Mouse (Mus musculus): ENCODE data around the gene Col24a1. TPM values are rescaled to one million over a fixed set of nuclear protein-coding genes. Genes with fewer than 3 reads are reported as not detected.

Col24a1 gene
- polyA plus RNA-seq, 1 experiment from 2014 or later: 0.62 TPM

GRCm38 (mm10) chr3:145478446-145478845, 186.2 kb downstream of the Col24a1 start:
- ATAC-seq (ENCODE audit: low FRiP score): no peak

GRCm38 (mm10) chr3:145490279-145490678, 198.0 kb downstream of the Col24a1 start:
- ATAC-seq (ENCODE audit: low FRiP score): no peak
- H3K4me1 ChIP-seq (replicated peaks): no peaks in the 10 kb centered on the region
- no peaks in the 10 kb centered on the region for H3K9me3 ChIP-seq
- no peak overlapping the region for H3K27ac ChIP-seq
- WGBS: 90% methylated on average over 1 of the region's 1 CpGs
- no peak overlapping the region for H3K4me3 ChIP-seq
- H3K4me2 ChIP-seq: no peak overlapping the region
- no peaks in the 10 kb centered on the region for H3K36me3 ChIP-seq
- H3K9ac ChIP-seq: no peak overlapping the region
- H3K27me3 ChIP-seq: no peaks in the 10 kb centered on the region

More at GRCm38 (mm10) chr3:145478446-145478845, 186.2 kb downstream of the Col24a1 start:
- no peaks in the 10 kb centered on the region for H3K4me1 ChIP-seq (replicated peaks)
- H3K9me3 ChIP-seq: no peaks in the 10 kb centered on the region
- H3K27ac ChIP-seq: no peak overlapping the region
- no peaks in the 10 kb centered on the region for H3K27me3 ChIP-seq
- H3K4me3 ChIP-seq: no peak overlapping the region
- 65% methylated on average over 5 of the region's 5 CpGs for WGBS
- H3K4me2 ChIP-seq: no peak overlapping the region
- no peaks in the 10 kb centered on the region for H3K36me3 ChIP-seq
- H3K9ac ChIP-seq: no peak overlapping the region

- Histone ChIP-seq H3K27ac (no peak overlapping the region), H3K27me3 (no peaks in the 10 kb centered on the region), H3K36me3 (no peaks in the 10 kb centered on the region), H3K4me2 (no peak overlapping the region), H3K9me3 (no peaks in the 10 kb centered on the region), H3K9ac (no peak overlapping the region), H3K4me3 (no peak overlapping the region), H3K4me1 (replicated peaks) (no peaks in the 10 kb centered on the region)
- ATAC-seq (ENCODE audit: low FRiP score): no peak
- WGBS: 81% methylated on average over 3 of the region's 3 CpGs
Observed at GRCm38 (mm10) chr3:145491326-145491725, 199.1 kb downstream of the Col24a1 start.

- WGBS: 74% methylated on average over 3 of the region's 3 CpGs
- ATAC-seq (ENCODE audit: low FRiP score): no peak
- Histone ChIP-seq H3K9ac (no peak overlapping the region), H3K27me3 (no peaks in the 10 kb centered on the region), H3K36me3 (no peaks in the 10 kb centered on the region), H3K4me3 (no peak overlapping the region), H3K4me1 (replicated peaks) (no peaks in the 10 kb centered on the region), H3K4me2 (no peak overlapping the region), H3K9me3 (no peaks in the 10 kb centered on the region), H3K27ac (no peak overlapping the region)
Observed at GRCm38 (mm10) chr3:145498127-145498526, 205.9 kb downstream of the Col24a1 start.

- Histone ChIP-seq H3K36me3 (no peaks in the 10 kb centered on the region), H3K9me3 (no peaks in the 10 kb centered on the region), H3K27me3 (no peaks in the 10 kb centered on the region), H3K4me1 (replicated peaks) (no peaks in the 10 kb centered on the region), H3K27ac (no peak overlapping the region), H3K4me2 (no peak overlapping the region), H3K9ac (no peak overlapping the region), H3K4me3 (no peak overlapping the region)
- WGBS: 88% methylated on average over 6 of the region's 6 CpGs
- no peak for ATAC-seq (ENCODE audit: low FRiP score)
Observed at GRCm38 (mm10) chr3:145498893-145499292, 206.6 kb downstream of the Col24a1 start.

- Histone ChIP-seq H3K4me2 (no peak overlapping the region), H3K36me3 (no peaks in the 10 kb centered on the region), H3K9me3 (no peaks in the 10 kb centered on the region), H3K27me3 (no peaks in the 10 kb centered on the region), H3K4me3 (no peak overlapping the region), H3K4me1 (replicated peaks) (no peaks in the 10 kb centered on the region), H3K27ac (no peak overlapping the region), H3K9ac (no peak overlapping the region)
- ATAC-seq (ENCODE audit: low FRiP score): no peak
- 83% methylated on average over 2 of the region's 2 CpGs for WGBS
Observed at GRCm38 (mm10) chr3:145504830-145505229, 212.6 kb downstream of the Col24a1 start.

- no peak overlapping the region for H3K27ac ChIP-seq
- H3K9ac ChIP-seq: no peak overlapping the region
- H3K4me2 ChIP-seq: no peak overlapping the region
- H3K9me3 ChIP-seq: no peaks in the 10 kb centered on the region
- ATAC-seq (ENCODE audit: low FRiP score): no peak
- WGBS: 78% methylated on average over 7 of the region's 7 CpGs
- no peaks in the 10 kb centered on the region for H3K4me1 ChIP-seq (replicated peaks)
- H3K4me3 ChIP-seq: no peak overlapping the region
- no peaks in the 10 kb centered on the region for H3K27me3 ChIP-seq
- no peaks in the 10 kb centered on the region for H3K36me3 ChIP-seq
Observed at GRCm38 (mm10) chr3:145508550-145508949, 216.3 kb downstream of the Col24a1 start.

- Histone ChIP-seq H3K4me1 (replicated peaks) (no peaks in the 10 kb centered on the region), H3K27ac (no peak overlapping the region)
- 90% methylated on average over 5 of the region's 5 CpGs for WGBS
Observed at GRCm38 (mm10) chr3:145514197-145514596, 221.9 kb downstream of the Col24a1 start.

GRCm38 (mm10) chr3:145521528-145522080, 229.3 kb downstream of the Col24a1 start:
- no peak overlapping the region for H3K4me2 ChIP-seq
- no peaks in the 10 kb centered on the region for H3K9me3 ChIP-seq
- H3K9ac ChIP-seq: no peak overlapping the region
- no peak overlapping the region for H3K27ac ChIP-seq
- H3K4me1 ChIP-seq (replicated peaks): no peaks in the 10 kb centered on the region
- no peaks in the 10 kb centered on the region for H3K36me3 ChIP-seq
- H3K4me3 ChIP-seq: no peak overlapping the region
- ATAC-seq (ENCODE audit: low FRiP score): no peak
- 74% methylated on average over 7 of the region's 7 CpGs for WGBS
- no peaks in the 10 kb centered on the region for H3K27me3 ChIP-seq

More at GRCm38 (mm10) chr3:145514197-145514596, 221.9 kb downstream of the Col24a1 start:
- no peak overlapping the region for H3K4me3 ChIP-seq
- no peak overlapping the region for H3K4me2 ChIP-seq
- H3K27me3 ChIP-seq: no peaks in the 10 kb centered on the region
- H3K9me3 ChIP-seq: no peaks in the 10 kb centered on the region
- H3K9ac ChIP-seq: no peak overlapping the region
- H3K36me3 ChIP-seq: no peaks in the 10 kb centered on the region
- ATAC-seq (ENCODE audit: low FRiP score): no peak

GRCm38 (mm10) chr3:145522311-145522710, 230.0 kb downstream of the Col24a1 start:
- no peaks in the 10 kb centered on the region for H3K27me3 ChIP-seq
- H3K4me1 ChIP-seq (replicated peaks): no peaks in the 10 kb centered on the region
- WGBS: 88% methylated on average over 2 of the region's 2 CpGs
- H3K4me2 ChIP-seq: no peak overlapping the region
- no peak overlapping the region for H3K4me3 ChIP-seq
- H3K9me3 ChIP-seq: no peaks in the 10 kb centered on the region
- H3K27ac ChIP-seq: no peak overlapping the region
- no peaks in the 10 kb centered on the region for H3K36me3 ChIP-seq
- H3K9ac ChIP-seq: no peak overlapping the region
- ATAC-seq (ENCODE audit: low FRiP score): no peak

GRCm38 (mm10) chr3:145525266-145525665, 233.0 kb downstream of the Col24a1 start:
- no peak overlapping the region for H3K9ac ChIP-seq
- H3K9me3 ChIP-seq: no peaks in the 10 kb centered on the region
- no peaks in the 10 kb centered on the region for H3K4me1 ChIP-seq (replicated peaks)
- H3K27ac ChIP-seq: no peak overlapping the region
- no peaks in the 10 kb centered on the region for H3K27me3 ChIP-seq
- WGBS: 85% methylated on average over 4 of the region's 4 CpGs
- no peaks in the 10 kb centered on the region for H3K36me3 ChIP-seq
- ATAC-seq (ENCODE audit: low FRiP score): no peak
- no peak overlapping the region for H3K4me3 ChIP-seq
- H3K4me2 ChIP-seq: no peak overlapping the region

GRCm38 (mm10) chr3:145537870-145538269, 245.6 kb downstream of the Col24a1 start:
- Histone ChIP-seq H3K4me3 (no peak overlapping the region), H3K4me2 (no peak overlapping the region), H3K36me3 (no peaks in the 10 kb centered on the region), H3K9me3 (no peaks in the 10 kb centered on the region; the same call in 1 of the 2 replicates), H3K27ac (no peak overlapping the region), H3K9ac (no peak overlapping the region), H3K27me3 (no peaks in the 10 kb centered on the region), H3K4me1 (replicated peaks) (no peaks in the 10 kb centered on the region)
- ATAC-seq (ENCODE audit: low FRiP score): no peak
- WGBS: 97% methylated on average over 1 of the region's 1 CpGs

Measured in hindbrain, embryonic 13.5 days (tissue).